Mouse (Mus musculus) olfactory bulb, adult 2 months (tissue): ENCODE measurements around the gene Ubox5. TPM values are rescaled to one million over a fixed set of nuclear protein-coding genes. Genes with fewer than 3 reads are reported as not detected.

ENCODE experiments used
- H3K27ac ChIP-seq: fragments of 200-500 bp; 2 replicates; pipeline ENCODE4 v1.5.1; 2012; ENCODE audit warnings: low read depth, low read length; ENCODE audit not compliant: insufficient read depth
- H3K4me1 ChIP-seq: fragments of 200-500 bp; 2 replicates; pipeline ENCODE4 v1.6.1; 2012; ENCODE audit warnings: low read length; ENCODE audit not compliant: control insufficient read depth, insufficient read depth
- H3K4me3 ChIP-seq: fragments of 200-500 bp; 2 replicates; pipeline ENCODE4 v1.5.1; 2012; ENCODE audit warnings: mild to moderate bottlenecking, low read depth, low read length, moderate library complexity; ENCODE audit not compliant: insufficient read depth
- CTCF ChIP-seq: fragments of 200-500 bp; IDR thresholded peaks from 2 replicates; pipeline ENCODE4 v1.5.1; 2012; ENCODE audit warnings: low read depth, mild to moderate bottlenecking, low read length, moderate library complexity; ENCODE audit not compliant: insufficient read depth
- POLR2A ChIP-seq: fragments of 200-500 bp; IDR thresholded peaks from 2 replicates; pipeline ENCODE4 v1.6.1; 2012; ENCODE audit warnings: mild to moderate bottlenecking, low read depth, low read length, moderate library complexity; ENCODE audit not compliant: insufficient read depth
- WGBS: fragments of 180-500 bp; shearing (Covaris S2); methylation state at CpG from one replicate; pipeline ENCODE4 v1.1.7; 2018; 5-methylcytosine and 5-hydroxymethylcytosine counted together
- polyA plus RNA-seq: library from polyadenylated mRNA; stranded (reverse); fragments of >200 nt; gene quantifications from 2 replicates; pipeline ENCODE4 v1.2.4, GENCODE M21; 2012; ENCODE audit warnings: low replicate concordance; ENCODE audit not compliant: missing spikeins, insufficient read depth, insufficient read length

Ubox5 gene
- polyA plus RNA-seq, 1 experiment = not detected

- Histone ChIP-seq H3K27ac (no peak overlapping the region), H3K4me1 (peaks cover 35% of the 10 kb centered on the region), H3K4me3 (no peak overlapping the region)
- TF ChIP-seq POLR2A = no peak
- no peak for TF ChIP-seq CTCF
- WGBS = 56% methylated on average over 16 of the region's 16 CpGs
These were observed 8.3 kb upstream of the Ubox5 start for GRCm38 (mm10) chr2:130638101-130638611.

- Histone ChIP-seq H3K4me1 (peaks cover 30% of the 10 kb centered on the region), H3K4me3 (no peak overlapping the region), H3K27ac (no peak overlapping the region)
- WGBS = 73% methylated on average over 21 of the region's 21 CpGs
- TF ChIP-seq POLR2A (no peak), CTCF (no peak)
These were observed 6.0 kb upstream of the Ubox5 start for GRCm38 (mm10) chr2:130635847-130636246.

- 31% methylated on average over 38 of the region's 38 CpGs for WGBS
- TF ChIP-seq CTCF (no peak), POLR2A (no peak)
- Histone ChIP-seq H3K4me1 (peaks cover 30% of the 10 kb centered on the region), H3K4me3 (peak overlapping the region; percentile 45), H3K27ac (0 out of 2 replicates have a peak overlapping the region, but pooled peaks have one; percentile 13)
These were observed 5.0 kb upstream of the Ubox5 start for GRCm38 (mm10) chr2:130634739-130635411.

GRCm38 (mm10) chr2:130634006-130634738 is 4.3 kb upstream of the Ubox5 start:
- Histone ChIP-seq H3K27ac (no peak overlapping the region), H3K4me1 (peaks cover 30% of the 10 kb centered on the region), H3K4me3 (peak overlapping the region; percentile 45; the same call in 1 of the 2 replicates)
- TF ChIP-seq POLR2A (no peak), CTCF (no peak)
- 48% methylated on average over 14 of the region's 14 CpGs for WGBS

- Histone ChIP-seq H3K27ac (no peak overlapping the region), H3K4me3 (no peak overlapping the region), H3K4me1 (peaks cover 31% of the 10 kb centered on the region)
- 38% methylated on average over 5 of the region's 5 CpGs for WGBS
- TF ChIP-seq CTCF = no peak
- TF ChIP-seq POLR2A = no peak
These were observed 3.2 kb upstream of the Ubox5 start for GRCm38 (mm10) chr2:130632887-130633675.

GRCm38 (mm10) chr2:130632416-130632815 is 2.6 kb upstream of the Ubox5 start:
- Histone ChIP-seq H3K4me3 (no peak overlapping the region), H3K4me1 (peaks cover 28% of the 10 kb centered on the region), H3K27ac (no peak overlapping the region)
- TF ChIP-seq POLR2A (no peak), CTCF (no peak)
- 24% methylated on average over 1 of the region's 1 CpGs for WGBS

- H3K4me3 ChIP-seq = peak overlapping the region; percentile 63
- 3% methylated on average over 37 of the region's 37 CpGs for WGBS
- TF ChIP-seq POLR2A (no peak), CTCF (no peak)
- peaks cover 8% of the 10 kb centered on the region for H3K4me1 ChIP-seq
- H3K27ac ChIP-seq = peak overlapping the region; percentile 37; the same call in 1 of the 2 replicates
These were observed 579 bp downstream of the Ubox5 start for GRCm38 (mm10) chr2:130629080-130629838.

GRCm38 (mm10) chr2:130628424-130628823 is 1.4 kb downstream of the Ubox5 start:
- no peak overlapping the region for H3K4me3 ChIP-seq
- H3K4me1 ChIP-seq = peaks cover 2% of the 10 kb centered on the region; the same call in 1 of the 2 replicates
- 69% methylated on average over 3 of the region's 3 CpGs for WGBS
- TF ChIP-seq CTCF (no peak), POLR2A (no peak)
- H3K27ac ChIP-seq = no peak overlapping the region
